Mouse (Mus musculus): ENCODE data around the gene Clip4. TPM values are rescaled to one million over a fixed set of nuclear protein-coding genes. Genes with fewer than 3 reads are reported as not detected.

The Clip4 gene
- polyA plus RNA-seq, 1 experiment = 356 TPM

DNA sequence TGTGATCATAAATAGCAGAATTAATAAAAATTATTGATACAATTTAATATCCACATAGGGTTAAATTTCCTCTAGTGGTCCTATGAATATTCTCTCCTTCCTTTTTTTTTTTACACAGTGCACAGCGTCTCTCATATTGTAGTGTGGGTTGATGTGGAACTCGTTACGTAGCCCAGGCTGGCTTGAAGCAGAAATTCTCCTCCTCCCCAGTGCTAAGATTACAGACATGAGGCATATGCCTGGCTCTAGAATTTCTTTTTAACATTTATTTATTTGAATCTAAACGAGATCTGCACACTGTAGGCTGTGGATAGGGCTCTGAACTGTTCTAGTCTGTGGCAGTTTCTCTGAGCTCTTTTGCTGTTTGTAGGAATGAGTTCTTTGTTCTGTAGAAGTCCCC lies 7.0 kb downstream of the Clip4 start:
- Histone ChIP-seq H3K4me1 (ENCODE audit: control insufficient read depth, insufficient read depth, low read length) (no peaks in the 10 kb centered on the region; the same call in 1 of the 2 replicates), H3K27me3 (ENCODE audit: control insufficient read depth, insufficient read depth, low read length) (no peaks in the 10 kb centered on the region), H3K4me3 (ENCODE audit: control insufficient read depth, low read depth, low read length) (no peak overlapping the region), H3K36me3 (ENCODE audit: control insufficient read depth, insufficient read depth, low read length) (no peaks in the 10 kb centered on the region), H3K27ac (ENCODE audit: control insufficient read depth, insufficient read depth, low read depth, low read length) (no peak overlapping the region)
- no peak for TF ChIP-seq CTCF (IDR thresholded peaks at IDR 0.05; ENCODE audit: control insufficient read depth, insufficient read depth, insufficient replicate concordance, low read depth, low read length)
- TF ChIP-seq POLR2A (IDR thresholded peaks at IDR 0.05; ENCODE audit: control insufficient read depth, low read depth, low read length) = no peak

- H3K4me3 ChIP-seq (ENCODE audit: control insufficient read depth, low read depth, low read length) = no peak overlapping the region
- TF ChIP-seq POLR2A (IDR thresholded peaks at IDR 0.05; ENCODE audit: control insufficient read depth, low read depth, low read length) (no peak), CTCF (IDR thresholded peaks at IDR 0.05; ENCODE audit: control insufficient read depth, insufficient read depth, insufficient replicate concordance, low read depth, low read length) (no peak)
- H3K27ac ChIP-seq (ENCODE audit: control insufficient read depth, insufficient read depth, low read depth, low read length) = no peak overlapping the region
- H3K36me3 ChIP-seq (ENCODE audit: control insufficient read depth, insufficient read depth, low read length) = no peaks in the 10 kb centered on the region
- peaks cover 8% of the 10 kb centered on the region for H3K4me1 ChIP-seq (ENCODE audit: control insufficient read depth, insufficient read depth, low read length)
- H3K27me3 ChIP-seq (ENCODE audit: control insufficient read depth, insufficient read depth, low read length) = no peaks in the 10 kb centered on the region
These were observed 10.4 kb downstream of the Clip4 start for GRCm38 (mm10) chr17:71778696-71779095.

DNA sequence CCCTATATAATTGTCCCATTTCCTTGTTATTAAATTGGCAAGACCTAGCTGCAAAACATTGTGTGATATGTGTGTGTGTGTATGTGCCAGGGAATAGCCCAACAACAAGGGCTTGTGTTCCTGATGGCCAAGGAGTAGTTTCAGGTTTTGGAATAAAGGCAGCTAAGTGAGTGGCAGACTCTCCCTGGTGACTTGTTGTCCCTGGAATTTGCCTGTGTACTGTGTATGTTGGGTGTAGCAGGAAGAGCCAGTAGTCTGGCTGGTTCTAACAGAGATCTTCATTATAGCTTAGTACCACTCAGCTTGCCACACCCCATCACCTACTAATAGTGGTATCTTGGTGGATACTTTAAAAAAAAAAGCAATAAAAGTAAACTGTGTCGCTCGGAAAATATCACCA lies 12.2 kb downstream of the Clip4 start:
- Histone ChIP-seq H3K27ac (ENCODE audit: control insufficient read depth, insufficient read depth, low read depth, low read length) (no peak overlapping the region), H3K4me3 (ENCODE audit: control insufficient read depth, low read depth, low read length) (no peak overlapping the region), H3K27me3 (ENCODE audit: control insufficient read depth, insufficient read depth, low read length) (no peaks in the 10 kb centered on the region), H3K36me3 (ENCODE audit: control insufficient read depth, insufficient read depth, low read length) (no peaks in the 10 kb centered on the region), H3K4me1 (ENCODE audit: control insufficient read depth, insufficient read depth, low read length) (peaks cover 8% of the 10 kb centered on the region)
- TF ChIP-seq CTCF (IDR thresholded peaks at IDR 0.05; ENCODE audit: control insufficient read depth, insufficient read depth, insufficient replicate concordance, low read depth, low read length) = no peak
- TF ChIP-seq POLR2A (IDR thresholded peaks at IDR 0.05; ENCODE audit: control insufficient read depth, low read depth, low read length) = no peak

DNA sequence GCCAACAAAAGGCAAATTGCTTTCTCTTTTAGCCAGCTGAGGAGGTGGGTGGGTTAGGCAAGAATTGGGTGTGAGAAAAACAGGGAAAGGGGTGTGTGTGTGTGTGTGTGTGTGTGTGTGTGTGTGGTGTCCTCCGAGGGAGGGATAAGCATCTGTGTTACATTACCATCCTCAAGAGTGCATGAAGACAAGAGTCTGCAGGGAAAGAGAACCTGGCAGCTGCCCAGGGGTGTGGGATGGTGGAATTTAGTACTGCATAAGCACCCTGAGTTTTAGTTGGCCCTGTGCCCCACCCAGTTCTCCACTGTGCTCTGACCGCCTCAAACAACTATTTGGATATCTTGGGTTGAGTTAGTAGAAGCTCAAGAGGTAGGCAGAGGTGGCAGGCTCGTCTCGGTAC lies 12.7 kb downstream of the Clip4 start:
- Histone ChIP-seq H3K4me3 (ENCODE audit: control insufficient read depth, low read depth, low read length) (no peak overlapping the region), H3K27me3 (ENCODE audit: control insufficient read depth, insufficient read depth, low read length) (no peaks in the 10 kb centered on the region), H3K4me1 (ENCODE audit: control insufficient read depth, insufficient read depth, low read length) (peaks cover 8% of the 10 kb centered on the region), H3K27ac (ENCODE audit: control insufficient read depth, insufficient read depth, low read depth, low read length) (no peak overlapping the region), H3K36me3 (ENCODE audit: control insufficient read depth, insufficient read depth, low read length) (no peaks in the 10 kb centered on the region)
- TF ChIP-seq POLR2A (IDR thresholded peaks at IDR 0.05; ENCODE audit: control insufficient read depth, low read depth, low read length) = no peak
- TF ChIP-seq CTCF (IDR thresholded peaks at IDR 0.05; ENCODE audit: control insufficient read depth, insufficient read depth, insufficient replicate concordance, low read depth, low read length) = no peak

- Histone ChIP-seq H3K27ac (ENCODE audit: control insufficient read depth, insufficient read depth, low read depth, low read length) (no peak overlapping the region), H3K36me3 (ENCODE audit: control insufficient read depth, insufficient read depth, low read length) (no peaks in the 10 kb centered on the region), H3K4me3 (ENCODE audit: control insufficient read depth, low read depth, low read length) (peak overlapping the region; percentile 66), H3K27me3 (ENCODE audit: control insufficient read depth, insufficient read depth, low read length) (no peaks in the 10 kb centered on the region), H3K4me1 (ENCODE audit: control insufficient read depth, insufficient read depth, low read length) (peaks cover 8% of the 10 kb centered on the region)
- TF ChIP-seq CTCF (IDR thresholded peaks at IDR 0.05; ENCODE audit: control insufficient read depth, insufficient read depth, insufficient replicate concordance, low read depth, low read length) (no peak), POLR2A (IDR thresholded peaks at IDR 0.05; ENCODE audit: control insufficient read depth, low read depth, low read length) (no peak)
These were observed 14.0 kb downstream of the Clip4 start for GRCm38 (mm10) chr17:71782242-71782698.

- Histone ChIP-seq H3K27me3 (ENCODE audit: control insufficient read depth, insufficient read depth, low read length) (no peaks in the 10 kb centered on the region), H3K36me3 (ENCODE audit: control insufficient read depth, insufficient read depth, low read length) (no peaks in the 10 kb centered on the region), H3K4me3 (ENCODE audit: control insufficient read depth, low read depth, low read length) (peak overlapping the region; percentile 66), H3K4me1 (ENCODE audit: control insufficient read depth, insufficient read depth, low read length) (peaks cover 8% of the 10 kb centered on the region), H3K27ac (ENCODE audit: control insufficient read depth, insufficient read depth, low read depth, low read length) (peak overlapping the region; percentile 57)
- TF ChIP-seq POLR2A (IDR thresholded peaks at IDR 0.05; ENCODE audit: control insufficient read depth, low read depth, low read length) (no peak), CTCF (IDR thresholded peaks at IDR 0.05; ENCODE audit: control insufficient read depth, insufficient read depth, insufficient replicate concordance, low read depth, low read length) (no peak)
These were observed 14.6 kb downstream of the Clip4 start for GRCm38 (mm10) chr17:71782699-71783365.

DNA sequence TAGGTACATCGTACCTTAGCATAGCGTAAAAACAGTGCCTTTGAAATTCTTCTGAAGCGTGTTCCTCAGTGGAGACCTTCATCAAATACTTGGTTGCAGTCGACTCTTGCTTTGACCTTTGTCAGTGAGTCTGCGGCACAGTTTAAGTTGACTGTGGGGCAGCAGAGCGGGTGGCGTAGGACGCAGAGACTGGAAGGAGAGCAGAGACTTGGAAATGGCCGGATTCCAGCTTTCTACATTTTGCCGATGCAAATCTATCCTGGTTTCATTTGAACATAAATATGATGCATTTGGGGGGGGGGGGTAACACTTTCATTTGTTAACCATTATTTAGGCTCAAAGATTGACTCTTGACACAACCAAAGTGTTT lies 15.1 kb downstream of the Clip4 start:
- Histone ChIP-seq H3K27ac (ENCODE audit: control insufficient read depth, insufficient read depth, low read depth, low read length) (peak overlapping the region; percentile 57), H3K27me3 (ENCODE audit: control insufficient read depth, insufficient read depth, low read length) (no peaks in the 10 kb centered on the region), H3K4me3 (ENCODE audit: control insufficient read depth, low read depth, low read length) (peak overlapping the region; percentile 66; the same call in 1 of the 2 replicates), H3K36me3 (ENCODE audit: control insufficient read depth, insufficient read depth, low read length) (no peaks in the 10 kb centered on the region), H3K4me1 (ENCODE audit: control insufficient read depth, insufficient read depth, low read length) (peaks cover 8% of the 10 kb centered on the region)
- TF ChIP-seq CTCF (IDR thresholded peaks at IDR 0.05; ENCODE audit: control insufficient read depth, insufficient read depth, insufficient replicate concordance, low read depth, low read length) (no peak), POLR2A (IDR thresholded peaks at IDR 0.05; ENCODE audit: control insufficient read depth, low read depth, low read length) (no peak)
